Mouse (Mus musculus) stomach, postnatal 0 days (tissue): ENCODE measurements around the gene Lrrc10. TPM values are rescaled to one million over a fixed set of nuclear protein-coding genes. Genes with fewer than 3 reads are reported as not detected.

Experiments used
- ATAC-seq: fragments of 200-750 bp; cut with Nextera tagmentation; 2 replicates; pipeline ENCODE4 v1.8.0; 2017; ENCODE audit not compliant: low FRiP score, low TSS enrichment
- DNase-seq: peaks from one replicate; pipeline ENCODE4 v3.0.0-alpha.2; 2016; ENCODE audit warnings: low spot score
- H3K27ac ChIP-seq: fragments of 300-500 bp; sonication (generic); replicated peaks from 2 replicates; pipeline ENCODE4 v1.5.1; 2014; ENCODE audit warnings: mild to moderate bottlenecking, control low read depth
- H3K27me3 ChIP-seq: fragments of 300-500 bp; sonication (generic); 2 replicates; pipeline ENCODE4 v1.6.1; 2014; ENCODE audit warnings: low read length; ENCODE audit not compliant: control insufficient read depth, insufficient read depth
- H3K36me3 ChIP-seq: fragments of 300-500 bp; sonication (generic); 2 replicates; pipeline ENCODE4 v1.6.1; 2014; ENCODE audit warnings: low read length, mixed read lengths; ENCODE audit not compliant: control insufficient read depth, insufficient read depth
- H3K4me1 ChIP-seq: fragments of 300-500 bp; sonication (generic); replicated peaks from 2 replicates; pipeline ENCODE4 v1.6.1; 2014; ENCODE audit warnings: antibody characterized with exemption; ENCODE audit not compliant: control insufficient read depth, insufficient read depth
- H3K4me2 ChIP-seq: fragments of 300-500 bp; sonication (generic); replicated peaks from 2 replicates; pipeline ENCODE4 v1.6.1; 2014; ENCODE audit warnings: low read depth, mild to moderate bottlenecking, control low read depth, moderate library complexity
- H3K4me3 ChIP-seq: fragments of 300-500 bp; sonication (generic); 2 replicates; pipeline ENCODE4 v1.5.1; 2014; ENCODE audit warnings: low read depth, low read length, control low read depth
- H3K9ac ChIP-seq: fragments of 300-500 bp; sonication (generic); 2 replicates; pipeline ENCODE4 v1.6.1; 2014; ENCODE audit warnings: mild to moderate bottlenecking, low read length, control low read depth, mixed read lengths
- H3K9me3 ChIP-seq: fragments of 300-500 bp; sonication (generic); 2 replicates; pipeline ENCODE4 v1.6.1; 2016; ENCODE audit warnings: low read length; ENCODE audit not compliant: control insufficient read depth
- CTCF ChIP-seq: IDR thresholded peaks from 2 replicates; pipeline ENCODE4 v1.5.1; 2016; ENCODE audit warnings: antibody characterized with exemption, low read depth, mild to moderate bottlenecking, moderate library complexity
- EP300 ChIP-seq: optimal IDR thresholded peaks from 2 replicates; pipeline ENCODE3; 2016; ENCODE audit warnings: antibody characterized with exemption
- whole genome bisulfite sequencing: fragments of 180-500 bp; shearing (Covaris S2); extraction: QIAGEN DNeasy Blood & Tissue Kit; methylation state at CpG from one replicate; pipeline ENCODE4 v1.1.7; 2014; 5-methylcytosine and 5-hydroxymethylcytosine counted together
- polyA plus RNA-seq: library from polyadenylated mRNA; unstranded; fragments of >200 nt; fragmentation: Nextera tagmentation; extraction: Ambion mirVana; gene quantifications from 2 replicates; pipeline ENCODE4 v1.2.1, GENCODE M21; 2015

Gene Lrrc10
- polyA plus RNA-seq, 1 experiment from 2014 or later, result not detected

DNA sequence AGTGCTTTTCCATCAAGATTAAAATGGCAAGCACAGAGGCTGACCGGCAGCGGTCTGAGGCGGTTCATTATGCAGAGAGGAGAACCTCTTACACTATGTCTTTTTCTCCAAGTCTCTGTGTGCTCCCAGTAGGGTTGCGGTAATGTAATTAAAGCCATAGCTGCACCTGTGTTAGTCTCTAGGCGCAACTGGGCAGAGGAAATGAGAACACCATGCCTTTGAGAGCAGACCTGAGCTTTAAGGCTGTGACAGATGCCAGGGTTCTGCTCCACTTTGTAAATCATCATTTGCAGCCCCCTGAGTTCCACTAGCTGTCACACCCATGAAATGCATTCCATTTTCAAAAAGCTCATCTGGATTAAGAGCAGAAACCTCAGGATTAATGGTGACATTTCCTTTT is 40.4 kb upstream of the Lrrc10 start:
- Histone ChIP-seq H3K4me3 (no peak overlapping the region), H3K27me3 (no peaks in the 10 kb centered on the region), H3K4me1 (no peaks in the 10 kb centered on the region), H3K27ac (no peak overlapping the region), H3K9me3 (no peaks in the 10 kb centered on the region), H3K9ac (no peak overlapping the region), H3K36me3 (no peaks in the 10 kb centered on the region), H3K4me2 (no peak overlapping the region)
- 77% methylated on average over 5 of the region's 5 CpGs for WGBS
- DNase-seq (no peak), ATAC-seq (no peak)
- no peak for TF ChIP-seq CTCF
- no peak for TF ChIP-seq EP300

DNA sequence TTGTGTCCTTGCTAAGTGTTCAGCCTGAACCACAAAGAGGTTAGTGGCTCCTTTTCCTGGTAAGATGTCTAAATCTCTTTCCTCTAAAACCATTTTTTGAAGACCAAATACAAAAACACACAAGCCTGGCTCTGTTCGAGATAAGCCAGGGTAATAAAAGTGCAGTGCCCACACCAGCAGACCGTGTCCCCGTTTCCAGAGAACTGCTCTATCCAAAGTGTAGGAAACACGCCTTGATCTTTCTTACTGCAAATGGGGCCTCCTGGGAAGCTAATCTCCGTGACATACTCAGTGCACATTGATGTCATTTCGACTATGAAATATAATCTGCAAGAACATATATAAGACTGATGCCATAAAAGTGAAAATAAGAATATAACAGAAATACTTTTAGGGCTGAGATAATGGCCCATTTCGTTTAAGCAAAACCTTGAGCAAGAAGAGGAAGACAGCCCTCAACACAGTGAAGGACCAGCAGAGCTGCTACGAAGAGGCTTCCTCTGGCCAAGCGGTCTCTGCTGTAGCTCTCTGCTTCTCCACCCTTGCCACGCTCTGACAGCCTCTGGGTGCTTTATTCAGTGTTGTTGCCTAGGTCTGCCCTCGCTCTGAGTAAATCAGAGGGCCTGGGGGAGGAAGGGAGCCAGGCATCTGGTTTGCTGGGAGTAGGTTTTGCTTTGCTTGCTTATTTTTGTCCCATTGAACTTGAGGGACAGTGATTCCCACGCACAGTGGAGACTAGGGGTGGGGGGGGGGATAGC is 39.3 kb upstream of the Lrrc10 start:
- H3K27ac ChIP-seq, result no peak overlapping the region
- H3K27me3 ChIP-seq, result no peaks in the 10 kb centered on the region
- DNase-seq (no peak), ATAC-seq (no peak)
- 60% methylated on average over 12 of the region's 12 CpGs for WGBS
- H3K9me3 ChIP-seq, result no peaks in the 10 kb centered on the region
- H3K36me3 ChIP-seq, result no peaks in the 10 kb centered on the region
- no peak overlapping the region for H3K4me3 ChIP-seq
- H3K4me1 ChIP-seq, result no peaks in the 10 kb centered on the region
- TF ChIP-seq CTCF, result no peak
- TF ChIP-seq EP300, result no peak
- no peak overlapping the region for H3K4me2 ChIP-seq
- no peak overlapping the region for H3K9ac ChIP-seq

DNA sequence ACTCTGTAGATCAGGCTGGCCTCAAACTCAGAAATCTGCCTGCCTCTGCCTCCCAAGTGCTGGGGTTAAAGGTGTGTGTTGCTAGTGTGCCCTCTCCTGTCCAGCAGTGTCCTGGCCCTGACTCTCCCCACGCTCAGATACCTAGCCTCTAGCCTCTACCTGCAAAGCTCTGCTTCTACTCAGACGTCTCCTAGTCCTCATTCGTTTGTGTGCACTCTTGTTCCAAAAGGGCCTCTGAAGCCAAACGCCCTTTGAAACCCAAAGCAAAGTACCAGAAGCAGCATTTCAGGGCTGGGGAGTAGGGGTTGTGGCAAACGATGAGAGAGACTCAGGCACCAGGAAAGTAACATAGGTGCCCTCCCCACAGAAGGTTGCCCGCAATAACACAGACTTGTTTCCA is 35.5 kb upstream of the Lrrc10 start:
- no peak for DNase-seq
- no peaks in the 10 kb centered on the region for H3K9me3 ChIP-seq
- no peaks in the 10 kb centered on the region for H3K4me1 ChIP-seq
- WGBS, result 85% methylated on average over 6 of the region's 6 CpGs
- H3K4me3 ChIP-seq, result no peak overlapping the region
- no peak for ATAC-seq
- no peaks in the 10 kb centered on the region for H3K36me3 ChIP-seq
- no peaks in the 10 kb centered on the region for H3K27me3 ChIP-seq
- no peak overlapping the region for H3K9ac ChIP-seq
- TF ChIP-seq CTCF, result no peak
- TF ChIP-seq EP300, result no peak
- H3K27ac ChIP-seq, result no peak overlapping the region
- H3K4me2 ChIP-seq, result no peak overlapping the region

DNA sequence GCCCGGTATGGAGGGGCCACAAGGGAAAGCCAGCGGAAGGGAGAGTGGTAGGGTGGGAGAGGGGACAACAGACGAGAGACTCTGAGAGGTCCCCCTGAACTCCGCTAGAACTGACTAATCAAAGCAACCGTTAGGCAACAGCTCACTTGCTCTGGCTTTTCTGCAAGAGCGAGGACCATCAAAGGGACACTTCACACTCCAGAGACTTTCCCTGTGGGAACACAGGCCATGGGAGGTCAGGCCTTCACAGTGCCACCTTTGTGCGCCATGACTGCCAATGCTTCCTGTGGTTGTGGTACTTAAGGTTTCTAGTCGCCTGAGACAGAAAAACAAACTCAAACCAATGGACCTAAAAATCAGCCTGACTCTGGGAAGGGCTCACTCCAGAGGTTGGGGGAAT is 34.1 kb upstream of the Lrrc10 start:
- H3K4me3 ChIP-seq, result no peak overlapping the region
- no peaks in the 10 kb centered on the region for H3K4me1 ChIP-seq
- H3K36me3 ChIP-seq, result no peaks in the 10 kb centered on the region
- TF ChIP-seq EP300, result no peak
- TF ChIP-seq CTCF, result no peak
- no peak overlapping the region for H3K9ac ChIP-seq
- WGBS, result 75% methylated on average over 8 of the region's 8 CpGs
- H3K4me2 ChIP-seq, result no peak overlapping the region
- DNase-seq, result no peak
- H3K9me3 ChIP-seq, result no peaks in the 10 kb centered on the region
- no peak overlapping the region for H3K27ac ChIP-seq
- H3K27me3 ChIP-seq, result no peaks in the 10 kb centered on the region
- ATAC-seq, result no peak

DNA sequence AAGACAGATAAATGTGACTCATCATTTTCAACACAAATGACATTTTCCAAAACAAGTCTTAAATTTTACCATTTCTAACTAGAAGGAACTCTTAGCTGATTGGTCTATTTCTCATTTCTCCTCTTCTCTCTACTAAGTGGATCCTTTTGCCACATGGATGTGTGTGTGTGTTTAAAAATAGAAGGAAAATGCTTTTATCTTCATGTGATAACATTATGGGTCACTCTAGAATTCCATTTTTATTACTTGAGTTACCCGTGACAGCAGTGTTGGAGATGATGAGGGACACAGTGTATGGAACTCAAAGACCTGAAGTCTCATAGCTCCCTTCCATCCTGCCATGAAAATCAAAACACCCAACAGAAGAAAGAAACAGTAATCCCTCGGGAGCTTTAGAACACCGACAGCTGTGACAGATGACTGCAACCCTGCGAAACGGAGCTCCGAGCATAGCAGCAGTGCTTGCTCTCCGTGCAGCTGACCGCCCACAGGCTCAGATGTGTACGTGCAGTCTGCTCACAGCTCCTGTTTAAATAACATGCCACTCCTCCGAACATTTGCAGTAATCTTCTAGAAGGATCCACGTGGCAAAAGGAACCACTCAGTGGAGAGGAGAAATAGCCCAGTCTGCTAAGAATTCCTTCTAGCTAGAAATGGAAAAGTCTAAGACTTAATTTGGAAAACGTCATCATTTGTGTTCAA is 31.3 kb upstream of the Lrrc10 start:
- H3K9ac ChIP-seq, result no peak overlapping the region
- H3K36me3 ChIP-seq, result no peaks in the 10 kb centered on the region
- no peak overlapping the region for H3K4me3 ChIP-seq
- H3K9me3 ChIP-seq, result no peaks in the 10 kb centered on the region
- no peaks in the 10 kb centered on the region for H3K4me1 ChIP-seq
- H3K4me2 ChIP-seq, result peak overlapping the region; percentile 30
- DNase-seq (peak; percentile 63), ATAC-seq (peak; percentile 97)
- H3K27ac ChIP-seq, result no peak overlapping the region
- 4% methylated on average over 12 of the region's 12 CpGs for WGBS
- H3K27me3 ChIP-seq, result no peaks in the 10 kb centered on the region
- TF ChIP-seq CTCF (peak; percentile 48), EP300 (no peak)

DNA sequence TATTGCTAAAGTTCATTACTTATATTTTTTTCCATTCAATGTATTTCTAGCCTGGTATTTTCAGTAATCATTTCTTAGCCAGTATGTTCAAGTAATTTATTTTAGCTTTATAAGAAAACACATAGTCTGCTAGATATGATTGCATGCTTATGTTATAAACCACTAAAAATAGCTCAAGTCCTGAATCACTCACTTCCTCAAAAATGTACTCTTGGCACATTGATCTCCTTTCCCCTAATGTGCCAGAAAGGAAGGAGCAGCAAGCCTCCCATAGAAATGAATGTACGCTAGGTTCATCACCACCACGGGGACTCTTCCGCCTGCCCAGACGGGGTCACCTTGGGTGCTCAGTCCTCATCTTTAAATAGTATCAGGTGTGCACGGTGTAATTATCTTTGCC is 30.6 kb upstream of the Lrrc10 start:
- Histone ChIP-seq H3K4me2 (no peak overlapping the region), H3K4me1 (no peaks in the 10 kb centered on the region), H3K9ac (no peak overlapping the region), H3K4me3 (no peak overlapping the region), H3K27me3 (no peaks in the 10 kb centered on the region), H3K27ac (no peak overlapping the region), H3K36me3 (no peaks in the 10 kb centered on the region), H3K9me3 (no peaks in the 10 kb centered on the region)
- WGBS, result 59% methylated on average over 5 of the region's 5 CpGs
- DNase-seq, result no peak
- TF ChIP-seq EP300 (no peak), CTCF (no peak)
- peak; percentile 45 for ATAC-seq
